Mouse (Mus musculus) CD8-positive naive resting alpha-beta T cell, adult 2 months (primary cell): ENCODE data around the gene Morc1.

Experiments used
- DNase-seq, 2 experiments: peaks; one replicate each; pipeline ENCODE4 v3.0.0; 2022; ENCODE audit warnings: low read depth in 2 of 2, low spot score in 2 of 2

Gene Morc1

GRCm38 (mm10) chr16:48474896-48475802, 44.1 kb downstream of the Morc1 start:
- DNase-seq: no peak

GRCm38 (mm10) chr16:48479266-48479848, 48.3 kb downstream of the Morc1 start:
- no peak for DNase-seq

GRCm38 (mm10) chr16:48516776-48517499, 85.9 kb downstream of the Morc1 start:
- no peak for DNase-seq

- DNase-seq: no peak
These were observed 88.5 kb downstream of the Morc1 start for GRCm38 (mm10) chr16:48519569-48519968.

- DNase-seq: no peak
These were observed 106.1 kb downstream of the Morc1 start for GRCm38 (mm10) chr16:48537108-48537507.

GRCm38 (mm10) chr16:48562290-48563080, 131.4 kb downstream of the Morc1 start:
- DNase-seq: no peak

- peak; percentile 22 to 33 for DNase-seq
These were observed 139.3 kb downstream of the Morc1 start for GRCm38 (mm10) chr16:48570354-48570753.

GRCm38 (mm10) chr16:48574072-48574471, 143.0 kb downstream of the Morc1 start:
- no peak for DNase-seq

GRCm38 (mm10) chr16:48574499-48574898, 143.5 kb downstream of the Morc1 start:
- DNase-seq: no peak

GRCm38 (mm10) chr16:48585369-48585768, 154.3 kb downstream of the Morc1 start:
- DNase-seq: no peak

GRCm38 (mm10) chr16:48594457-48594856, 163.4 kb downstream of the Morc1 start:
- peak; percentile 22 to 55 for DNase-seq

- no peak for DNase-seq
These were observed 164.2 kb downstream of the Morc1 start for GRCm38 (mm10) chr16:48595216-48595615.

- DNase-seq: no peak
These were observed 172.7 kb downstream of the Morc1 start for GRCm38 (mm10) chr16:48603735-48604211.

- DNase-seq: no peak
These were observed 175.5 kb downstream of the Morc1 start for GRCm38 (mm10) chr16:48606476-48607038.

GRCm38 (mm10) chr16:48608224-48608623, 177.2 kb downstream of the Morc1 start:
- no peak for DNase-seq

- DNase-seq: no peak
These were observed 179.8 kb downstream of the Morc1 start for GRCm38 (mm10) chr16:48610866-48611265.

- no peak for DNase-seq
These were observed 180.4 kb downstream of the Morc1 start for GRCm38 (mm10) chr16:48611436-48611835.

- no peak for DNase-seq
These were observed 182.7 kb downstream of the Morc1 start for GRCm38 (mm10) chr16:48613783-48614182.

GRCm38 (mm10) chr16:48620510-48620909, 189.5 kb downstream of the Morc1 start:
- no peak for DNase-seq

GRCm38 (mm10) chr16:48621019-48621418, 190.0 kb downstream of the Morc1 start:
- DNase-seq: no peak
